Mouse (Mus musculus) stomach, postnatal 0 days (tissue): Measurements from ENCODE around the gene Rpp14. TPM values are rescaled to one million over a fixed set of nuclear protein-coding genes. Genes with fewer than 3 reads are reported as not detected.

Source experiments
- ATAC-seq: fragments of 200-750 bp; cut with Nextera tagmentation; 2 replicates; pipeline ENCODE4 v1.8.0; 2017; ENCODE audit not compliant: low FRiP score, low TSS enrichment
- DNase-seq: peaks from one replicate; pipeline ENCODE4 v3.0.0-alpha.2; 2016; ENCODE audit warnings: low spot score
- H3K27ac ChIP-seq: fragments of 300-500 bp; sonication (generic); replicated peaks from 2 replicates; pipeline ENCODE4 v1.5.1; 2014; ENCODE audit warnings: mild to moderate bottlenecking, control low read depth
- H3K27me3 ChIP-seq: fragments of 300-500 bp; sonication (generic); 2 replicates; pipeline ENCODE4 v1.6.1; 2014; ENCODE audit warnings: low read length; ENCODE audit not compliant: control insufficient read depth, insufficient read depth
- H3K36me3 ChIP-seq: fragments of 300-500 bp; sonication (generic); 2 replicates; pipeline ENCODE4 v1.6.1; 2014; ENCODE audit warnings: low read length, mixed read lengths; ENCODE audit not compliant: control insufficient read depth, insufficient read depth
- H3K4me1 ChIP-seq: fragments of 300-500 bp; sonication (generic); replicated peaks from 2 replicates; pipeline ENCODE4 v1.6.1; 2014; ENCODE audit warnings: antibody characterized with exemption; ENCODE audit not compliant: control insufficient read depth, insufficient read depth
- H3K4me2 ChIP-seq: fragments of 300-500 bp; sonication (generic); replicated peaks from 2 replicates; pipeline ENCODE4 v1.6.1; 2014; ENCODE audit warnings: low read depth, mild to moderate bottlenecking, control low read depth, moderate library complexity
- H3K4me3 ChIP-seq: fragments of 300-500 bp; sonication (generic); 2 replicates; pipeline ENCODE4 v1.5.1; 2014; ENCODE audit warnings: low read depth, low read length, control low read depth
- H3K9ac ChIP-seq: fragments of 300-500 bp; sonication (generic); 2 replicates; pipeline ENCODE4 v1.6.1; 2014; ENCODE audit warnings: mild to moderate bottlenecking, low read length, control low read depth, mixed read lengths
- H3K9me3 ChIP-seq: fragments of 300-500 bp; sonication (generic); 2 replicates; pipeline ENCODE4 v1.6.1; 2016; ENCODE audit warnings: low read length; ENCODE audit not compliant: control insufficient read depth
- CTCF ChIP-seq: IDR thresholded peaks from 2 replicates; pipeline ENCODE4 v1.5.1; 2016; ENCODE audit warnings: antibody characterized with exemption, low read depth, mild to moderate bottlenecking, moderate library complexity
- EP300 ChIP-seq: optimal IDR thresholded peaks from 2 replicates; pipeline ENCODE3; 2016; ENCODE audit warnings: antibody characterized with exemption
- WGBS: fragments of 180-500 bp; shearing (Covaris S2); extraction: QIAGEN DNeasy Blood & Tissue Kit; methylation state at CpG from one replicate; pipeline ENCODE4 v1.1.7; 2014; 5-methylcytosine and 5-hydroxymethylcytosine counted together
- polyA plus RNA-seq: library from polyadenylated mRNA; unstranded; fragments of >200 nt; fragmentation: Nextera tagmentation; extraction: Ambion mirVana; gene quantifications from 2 replicates; pipeline ENCODE4 v1.2.1, GENCODE M21; 2015

Rpp14 gene
- polyA plus RNA-seq, 1 experiment from 2014 or later, result 32.6 TPM

DNA sequence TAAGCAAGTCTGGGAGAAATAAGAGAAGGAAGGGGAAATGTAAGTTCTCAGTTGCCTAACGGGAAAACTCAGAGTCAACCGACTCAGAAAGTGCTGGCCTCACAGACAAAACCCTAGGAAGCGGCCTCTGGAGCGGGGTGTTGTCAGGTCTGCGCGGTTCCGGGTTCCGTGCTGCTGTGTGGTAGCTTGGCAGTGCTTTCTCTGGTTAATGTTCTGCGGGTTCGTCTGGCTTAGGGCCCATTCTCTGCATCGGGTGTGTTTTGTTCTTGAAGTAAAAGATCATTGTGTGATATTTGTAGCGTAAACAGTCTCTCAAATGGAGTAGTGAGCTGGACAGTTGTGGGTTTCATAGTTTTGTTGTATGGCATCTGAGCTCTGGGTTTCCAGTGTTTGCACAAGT, 22.5 kb downstream of the Rpp14 start:
- H3K27me3 ChIP-seq, result no peaks in the 10 kb centered on the region
- H3K4me2 ChIP-seq, result no peak overlapping the region
- H3K9me3 ChIP-seq, result no peaks in the 10 kb centered on the region
- H3K27ac ChIP-seq, result 0 out of 2 replicates have a peak overlapping the region, but pooled peaks have one; percentile 9
- H3K4me3 ChIP-seq, result no peak overlapping the region
- no peaks in the 10 kb centered on the region for H3K4me1 ChIP-seq
- 36% methylated on average over 12 of the region's 12 CpGs for WGBS
- no peaks in the 10 kb centered on the region for H3K36me3 ChIP-seq
- ATAC-seq (no peak), DNase-seq (peak; percentile 55)
- H3K9ac ChIP-seq, result peak overlapping the region; percentile 5; the same call in 1 of the 2 replicates
- TF ChIP-seq CTCF, result no peak
- TF ChIP-seq EP300, result no peak

- H3K27me3 ChIP-seq, result no peaks in the 10 kb centered on the region
- WGBS, result 74% methylated on average over 4 of the region's 4 CpGs
- no peaks in the 10 kb centered on the region for H3K36me3 ChIP-seq
- H3K4me1 ChIP-seq, result no peaks in the 10 kb centered on the region
- no peak overlapping the region for H3K27ac ChIP-seq
- DNase-seq (no peak), ATAC-seq (no peak)
- no peak overlapping the region for H3K4me3 ChIP-seq
- H3K4me2 ChIP-seq, result no peak overlapping the region
- H3K9ac ChIP-seq, result no peak overlapping the region
- no peaks in the 10 kb centered on the region for H3K9me3 ChIP-seq
- TF ChIP-seq CTCF, result no peak
- TF ChIP-seq EP300, result no peak
Measured at GRCm38 (mm10) chr14:8108047-8108446, 27.9 kb downstream of the Rpp14 start.

- no peaks in the 10 kb centered on the region for H3K9me3 ChIP-seq
- no peak overlapping the region for H3K4me2 ChIP-seq
- H3K4me1 ChIP-seq, result no peaks in the 10 kb centered on the region
- H3K27me3 ChIP-seq, result no peaks in the 10 kb centered on the region
- ATAC-seq (no peak; the same call in 1 of the 2 replicates), DNase-seq (no peak)
- WGBS, result 81% methylated on average over 1 of the region's 1 CpGs
- H3K9ac ChIP-seq, result no peak overlapping the region
- no peak overlapping the region for H3K27ac ChIP-seq
- TF ChIP-seq CTCF (no peak), EP300 (no peak)
- H3K36me3 ChIP-seq, result no peaks in the 10 kb centered on the region
- H3K4me3 ChIP-seq, result no peak overlapping the region
Measured at GRCm38 (mm10) chr14:8108976-8109375, 28.8 kb downstream of the Rpp14 start.

GRCm38 (mm10) chr14:8111545-8111944, 31.4 kb downstream of the Rpp14 start:
- H3K9me3 ChIP-seq, result no peaks in the 10 kb centered on the region
- H3K4me1 ChIP-seq, result no peaks in the 10 kb centered on the region
- 0 out of 2 replicates have a peak overlapping the region, but pooled peaks have one; percentile 13 for H3K27ac ChIP-seq
- ATAC-seq (peak; percentile 97), DNase-seq (peak; percentile 57)
- no peak overlapping the region for H3K9ac ChIP-seq
- H3K4me3 ChIP-seq, result no peak overlapping the region
- no peaks in the 10 kb centered on the region for H3K36me3 ChIP-seq
- no peak overlapping the region for H3K4me2 ChIP-seq
- TF ChIP-seq EP300, result no peak
- TF ChIP-seq CTCF, result no peak
- no peaks in the 10 kb centered on the region for H3K27me3 ChIP-seq
- WGBS, result 62% methylated on average over 6 of the region's 6 CpGs

DNA sequence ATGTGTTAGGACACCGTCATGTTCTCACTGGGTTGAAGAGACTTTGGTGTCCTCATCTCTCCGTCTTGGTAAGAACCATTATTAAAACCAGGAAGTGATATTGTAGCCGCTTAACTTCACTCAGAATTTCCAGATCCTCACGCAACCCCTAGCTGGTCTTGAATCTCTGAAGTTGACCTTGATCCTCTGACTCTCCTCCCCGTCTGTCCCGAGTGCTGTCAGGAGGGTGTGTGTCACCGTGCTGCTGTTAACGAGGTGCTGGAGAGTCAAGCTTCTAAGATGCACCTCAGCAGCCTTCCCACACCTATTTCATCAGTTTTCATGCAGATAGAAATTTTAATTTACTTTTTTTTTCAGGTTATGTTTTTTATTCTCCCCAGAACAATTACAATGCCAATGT, 31.9 kb downstream of the Rpp14 start:
- H3K9ac ChIP-seq, result no peak overlapping the region
- no peak for TF ChIP-seq EP300
- no peak for TF ChIP-seq CTCF
- H3K27me3 ChIP-seq, result no peaks in the 10 kb centered on the region
- 0 out of 2 replicates have a peak overlapping the region, but pooled peaks have one; percentile 13 for H3K27ac ChIP-seq
- no peak overlapping the region for H3K4me3 ChIP-seq
- H3K4me1 ChIP-seq, result no peaks in the 10 kb centered on the region
- H3K4me2 ChIP-seq, result no peak overlapping the region
- no peaks in the 10 kb centered on the region for H3K9me3 ChIP-seq
- ATAC-seq (peak; percentile 31; the same call in 1 of the 2 replicates), DNase-seq (no peak)
- WGBS, result 80% methylated on average over 8 of the region's 8 CpGs
- H3K36me3 ChIP-seq, result no peaks in the 10 kb centered on the region

DNA sequence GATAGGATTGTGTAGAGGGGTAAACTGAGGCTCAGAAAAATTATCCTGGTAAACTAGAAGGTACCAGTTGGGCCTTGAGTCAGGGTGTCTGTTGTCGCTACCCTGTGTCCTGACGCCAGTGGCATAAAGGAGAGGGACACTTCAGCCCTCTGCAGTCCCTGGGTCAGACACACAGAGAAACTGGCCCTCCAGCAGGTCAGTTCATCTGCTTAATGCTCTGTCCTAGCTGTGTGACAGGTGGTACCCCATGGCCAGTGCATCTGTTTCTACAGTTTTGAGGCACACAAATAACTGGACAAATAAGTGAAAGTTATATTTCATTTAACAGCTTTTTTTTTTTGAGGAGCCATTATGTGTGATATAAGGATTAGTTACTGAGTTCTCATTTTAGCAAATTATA, 33.4 kb downstream of the Rpp14 start:
- no peak overlapping the region for H3K4me2 ChIP-seq
- no peak overlapping the region for H3K9ac ChIP-seq
- TF ChIP-seq EP300, result no peak
- no peak for TF ChIP-seq CTCF
- H3K4me3 ChIP-seq, result no peak overlapping the region
- no peaks in the 10 kb centered on the region for H3K36me3 ChIP-seq
- no peaks in the 10 kb centered on the region for H3K27me3 ChIP-seq
- no peaks in the 10 kb centered on the region for H3K4me1 ChIP-seq
- DNase-seq (no peak), ATAC-seq (no peak)
- H3K27ac ChIP-seq, result no peak overlapping the region
- no peaks in the 10 kb centered on the region for H3K9me3 ChIP-seq
- whole genome bisulfite sequencing, result 98% methylated on average over 2 of the region's 2 CpGs
